In the genomic region with DNA sequence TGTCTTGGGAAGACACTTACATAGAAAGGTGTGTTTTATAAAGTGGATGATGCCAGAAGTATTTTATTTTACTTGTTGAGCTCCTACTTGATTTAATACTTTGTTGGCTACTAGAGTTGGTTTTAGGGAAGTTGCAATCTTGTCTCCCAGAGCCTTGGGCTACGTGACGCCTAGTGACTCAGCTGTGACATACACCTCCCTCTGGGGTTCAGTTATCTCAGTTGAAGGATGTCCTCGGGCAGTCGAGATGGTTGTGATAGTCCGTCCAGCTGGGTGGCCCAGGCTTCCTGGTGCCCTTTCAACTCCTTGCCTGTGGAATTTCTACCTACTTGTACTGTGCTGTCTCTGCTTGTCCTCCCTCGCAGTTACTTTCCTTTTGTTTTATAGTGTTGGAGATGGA, we compare ENCODE assay signal across 17 mouse cellular contexts. TPM values are rescaled to one million over a fixed set of nuclear protein-coding genes. Genes with fewer than 3 reads are reported as not detected.
A peak's percentile ranks its signal among the peaks of the same experiment; 100 is the strongest.
DNase-seq lines count a peak whose midpoint lies in the region; ATAC-seq and TF ChIP-seq lines count a peak whose summit lies in the region.
"Had no signal": no experiment of that assay in that cellular context is flagged by ENCODE, and none has a peak within 500 bp of the region (broad histone marks: within the 10 kb centered on the region; RNA-seq: fewer than 3 reads in every experiment).

No protein-coding gene starts in this region.

- H3K27me3 ChIP-seq in kidney, embryonic 16.5 days (ENCODE audit: insufficient read depth, low read length) = no peaks in the 10 kb centered on the region
- H3K27me3 ChIP-seq in liver, embryonic 11.5 days (replicated peaks; ENCODE audit: control insufficient read depth, insufficient read depth, low read length) = no peaks in the 10 kb centered on the region
- H3K27me3 ChIP-seq in myocyte (ENCODE audit: control insufficient read depth, insufficient read depth, insufficient read length) = no peaks in the 10 kb centered on the region
- H3K27me3 ChIP-seq in hindbrain, postnatal 0 days (ENCODE audit: insufficient read depth, low read length) = no peaks in the 10 kb centered on the region
- H3K27me3 ChIP-seq in forebrain, embryonic 15.5 days = no peaks in the 10 kb centered on the region
- H3K27me3 ChIP-seq: CH12.LX; embryonic facial prominence, embryonic 12.5 days; forebrain, embryonic 13.5 days had no signal

- no peak overlapping the region for H3K4me3 ChIP-seq in kidney, embryonic 16.5 days (ENCODE audit: low read length)
- H3K4me3 ChIP-seq in liver, embryonic 11.5 days (ENCODE audit: low read depth, low read length) = no peak overlapping the region
- H3K4me3 ChIP-seq in myocyte = no peak overlapping the region
- no peak overlapping the region for H3K4me3 ChIP-seq in hindbrain, postnatal 0 days (ENCODE audit: low read length)
- H3K4me3 ChIP-seq in forebrain, embryonic 15.5 days = no peak overlapping the region
- H3K4me3 ChIP-seq in gastrocnemius, adult 2 months = no peak overlapping the region
- H3K4me3 ChIP-seq: embryonic facial prominence, embryonic 12.5 days; forebrain, embryonic 13.5 days; limb, embryonic 10.5 days had no signal

- H3ac ChIP-seq in myocyte (ENCODE audit: control insufficient read depth, insufficient read length) = no peak overlapping the region

- DNase-seq in kidney, postnatal 25 days = no peak
- DNase-seq in adrenal gland, postnatal 25 days = peak; percentile 47
- DNase-seq in liver, embryonic 11.5 days (ENCODE audit: low spot score) = no peak
- DNase-seq in hindbrain, postnatal 0 days (ENCODE audit: low spot score) = no peak
- DNase-seq in gastrocnemius, adult 2 months = no peak
- DNase-seq: cerebellum, adult 11 months; gastrocnemius, postnatal 25 days; kidney, adult 8-10 months; layer of hippocampus, adult 9-11 months; right cerebral cortex, postnatal 4 days had no signal

- intact Hi-C loops in gastrocnemius, adult 2 months (cut with DNase I) = no loop called here

- H3K36me3 ChIP-seq in kidney, embryonic 16.5 days (ENCODE audit: insufficient read depth, low read length) = no peaks in the 10 kb centered on the region
- no peaks in the 10 kb centered on the region for H3K36me3 ChIP-seq in liver, embryonic 11.5 days (ENCODE audit: control insufficient read depth, insufficient read depth, low read length)
- H3K36me3 ChIP-seq in myocyte (ENCODE audit: control insufficient read depth, insufficient read depth) = no peaks in the 10 kb centered on the region
- H3K36me3 ChIP-seq in hindbrain, postnatal 0 days (ENCODE audit: insufficient read depth, low read length) = no peaks in the 10 kb centered on the region
- no peaks in the 10 kb centered on the region for H3K36me3 ChIP-seq in forebrain, embryonic 15.5 days
- H3K36me3 ChIP-seq: embryonic facial prominence, embryonic 12.5 days had no signal

- no peak overlapping the region for H3K4me2 ChIP-seq in kidney, embryonic 16.5 days (replicated peaks; ENCODE audit: low read depth, low read length)
- peak overlapping the region; percentile 52 for H3K4me2 ChIP-seq in liver, embryonic 11.5 days
- peak overlapping the region; percentile 4 for H3K4me2 ChIP-seq in myocyte (ENCODE audit: low read depth)
- no peak overlapping the region for H3K4me2 ChIP-seq in hindbrain, postnatal 0 days (ENCODE audit: low read depth, low read length)
- no peak overlapping the region for H3K4me2 ChIP-seq in forebrain, embryonic 15.5 days (replicated peaks)
- H3K4me2 ChIP-seq: embryonic facial prominence, embryonic 12.5 days; forebrain, embryonic 13.5 days had no signal

- 0 out of 2 replicates have a peak, but pooled peaks have one; percentile 17 for ATAC-seq in kidney, embryonic 16.5 days (ENCODE audit: low FRiP score, low TSS enrichment)
- peak; percentile 66 for ATAC-seq in liver, embryonic 11.5 days (replicated peaks; ENCODE audit: low FRiP score)
- no peak for ATAC-seq in hindbrain, postnatal 0 days
- no peak for ATAC-seq in forebrain, embryonic 15.5 days (replicated peaks)
- ATAC-seq: forebrain, embryonic 13.5 days had no signal

- H3K9me3 ChIP-seq in kidney, embryonic 16.5 days (ENCODE audit: low read length) = no peaks in the 10 kb centered on the region
- no peaks in the 10 kb centered on the region for H3K9me3 ChIP-seq in liver, embryonic 11.5 days (ENCODE audit: control insufficient read depth, low read length)
- no peaks in the 10 kb centered on the region for H3K9me3 ChIP-seq in hindbrain, postnatal 0 days (ENCODE audit: low read length)
- H3K9me3 ChIP-seq in forebrain, embryonic 15.5 days = no peaks in the 10 kb centered on the region
- H3K9me3 ChIP-seq: embryonic facial prominence, embryonic 12.5 days; forebrain, embryonic 13.5 days; limb, embryonic 10.5 days had no signal

- H3K79me2 ChIP-seq in myocyte (ENCODE audit: control insufficient read depth, insufficient read depth) = peaks cover 5% of the 10 kb centered on the region

- WGBS in kidney, embryonic 16.5 days = 34% methylated on average over 6 of the region's 6 CpGs
- WGBS in liver, embryonic 11.5 days = 21% methylated on average over 6 of the region's 6 CpGs
- 79% methylated on average over 6 of the region's 6 CpGs for WGBS in hindbrain, postnatal 0 days
- WGBS in forebrain, embryonic 15.5 days = 84% methylated on average over 6 of the region's 6 CpGs

- TF ChIP-seq POLR2A in myocyte (IDR thresholded peaks at IDR 0.05; ENCODE audit: insufficient read length, low read depth) = no peak

- no peak overlapping the region for H3K9ac ChIP-seq in kidney, embryonic 16.5 days (replicated peaks; ENCODE audit: low read length)
- H3K9ac ChIP-seq in liver, embryonic 11.5 days (ENCODE audit: low read depth, low read length) = no peak overlapping the region
- no peak overlapping the region for H3K9ac ChIP-seq in hindbrain, postnatal 0 days (replicated peaks; ENCODE audit: low read length)
- H3K9ac ChIP-seq in forebrain, embryonic 15.5 days (replicated peaks) = no peak overlapping the region
- H3K9ac ChIP-seq: embryonic facial prominence, embryonic 12.5 days; forebrain, embryonic 13.5 days had no signal

- peaks cover 45% of the 10 kb centered on the region for H3K4me1 ChIP-seq in kidney, embryonic 16.5 days (ENCODE audit: insufficient read depth, low read length)
- H3K4me1 ChIP-seq in liver, embryonic 11.5 days (replicated peaks; ENCODE audit: control insufficient read depth, insufficient read depth, low read length) = peaks cover 54% of the 10 kb centered on the region
- H3K4me1 ChIP-seq in hindbrain, postnatal 0 days (ENCODE audit: insufficient read depth, low read length) = peaks cover 6% of the 10 kb centered on the region
- H3K4me1 ChIP-seq in forebrain, embryonic 15.5 days = peaks cover 41% of the 10 kb centered on the region

- TF ChIP-seq CTCF in hindbrain, postnatal 0 days (IDR thresholded peaks at IDR 0.05; ENCODE audit: low read depth) = no peak
- no peak for TF ChIP-seq CTCF in gastrocnemius, adult 2 months (IDR thresholded peaks at IDR 0.05)

- peak overlapping the region; percentile 4; the same call in 1 of the 2 replicates for H3K27ac ChIP-seq in kidney, embryonic 16.5 days (ENCODE audit: low read length)
- peak overlapping the region; percentile 1 for H3K27ac ChIP-seq in liver, embryonic 11.5 days (ENCODE audit: low read depth, low read length)
- H3K27ac ChIP-seq in hindbrain, postnatal 0 days = no peak overlapping the region
- H3K27ac ChIP-seq in forebrain, embryonic 15.5 days (replicated peaks) = no peak overlapping the region
- no peak overlapping the region for H3K27ac ChIP-seq in gastrocnemius, adult 2 months
- H3K27ac ChIP-seq: embryonic facial prominence, embryonic 12.5 days; forebrain, embryonic 13.5 days; limb, embryonic 10.5 days had no signal

RNA-seq across cellular contexts. Expression of a gene that starts 15.8 kb away (rescaled TPM):
- polyA plus RNA-seq in kidney, embryonic 16.5 days (2015; fragmentation: Nextera tagmentation; extraction: Ambion mirVana) = 4.9 and 5.4 TPM in 2 replicates
- 2.3 and 2.6 TPM in 2 replicates for total RNA-seq in adrenal gland, postnatal 25 days (2021)
- polyA plus RNA-seq in liver, embryonic 11.5 days (2014; fragmentation: Nextera tagmentation; extraction: Ambion mirVana) = 7.0 and 8.3 TPM in 2 replicates
- 1.1 TPM for polyA plus RNA-seq in myocyte (2012; fragmentation: generic; extraction: Trizol)
- total RNA-seq in hindbrain, postnatal 0 days (2014; rRNA removed) = 10.0 and 13.1 TPM in 2 replicates
- 4.7 and 5.1 TPM in 2 replicates for polyA plus RNA-seq in hindbrain, postnatal 0 days (2015; fragmentation: Nextera tagmentation; extraction: Ambion mirVana)
- 8.6 and 8.8 TPM in 2 replicates for polyA plus RNA-seq in forebrain, embryonic 15.5 days (2015; fragmentation: Nextera tagmentation; extraction: Ambion mirVana)
- total RNA-seq in gastrocnemius, adult 2 months (2021) = 1 to 10 TPM; 1.1 to 1.8 TPM

RNA-seq across cellular contexts. Expression of a gene that starts 26.7 kb away (rescaled TPM):
- polyA plus RNA-seq in kidney, embryonic 16.5 days (2015; fragmentation: Nextera tagmentation; extraction: Ambion mirVana) = 19.2 and 19.4 TPM in 2 replicates
- 13.8 and 19.9 TPM in 2 replicates for total RNA-seq in adrenal gland, postnatal 25 days (2021)
- 5.0 and 7.7 TPM in 2 replicates for polyA plus RNA-seq in liver, embryonic 11.5 days (2014; fragmentation: Nextera tagmentation; extraction: Ambion mirVana)
- polyA plus RNA-seq in myocyte (2012; fragmentation: generic; extraction: Trizol) = 2.7 TPM
- total RNA-seq in hindbrain, postnatal 0 days (2014; rRNA removed) = 65.0 and 76.9 TPM in 2 replicates
- 112 and 125 TPM in 2 replicates for polyA plus RNA-seq in hindbrain, postnatal 0 days (2015; fragmentation: Nextera tagmentation; extraction: Ambion mirVana)
- 23.6 and 24.0 TPM in 2 replicates for polyA plus RNA-seq in forebrain, embryonic 15.5 days (2015; fragmentation: Nextera tagmentation; extraction: Ambion mirVana)
- 1 to 10 TPM in 1 of 2 experiments, under 1 TPM in 1; 0.92 to 1.7 TPM for total RNA-seq in gastrocnemius, adult 2 months (2021)

RNA-seq across cellular contexts. Expression of a gene that starts 40.7 kb away (rescaled TPM):
- 0.36 and 0.51 TPM in 2 replicates for polyA plus RNA-seq in kidney, embryonic 16.5 days (2015; fragmentation: Nextera tagmentation; extraction: Ambion mirVana)
- 0.06 TPM in 1 of 2 replicates, not detected in the other for total RNA-seq in adrenal gland, postnatal 25 days (2021)
- polyA plus RNA-seq in liver, embryonic 11.5 days (2014; fragmentation: Nextera tagmentation; extraction: Ambion mirVana) = 0.18 and 0.45 TPM in 2 replicates
- polyA plus RNA-seq in myocyte (2012; fragmentation: generic; extraction: Trizol) = 0.07 TPM
- total RNA-seq in hindbrain, postnatal 0 days (2014; rRNA removed) = 1.9 and 4.3 TPM in 2 replicates
- polyA plus RNA-seq in hindbrain, postnatal 0 days (2015; fragmentation: Nextera tagmentation; extraction: Ambion mirVana) = 1.0 and 1.3 TPM in 2 replicates
- polyA plus RNA-seq in forebrain, embryonic 15.5 days (2015; fragmentation: Nextera tagmentation; extraction: Ambion mirVana) = 1.7 TPM in 2 replicates
- under 1 TPM in 1 of 2 experiments, not detected in 1; 0.05 TPM for total RNA-seq in gastrocnemius, adult 2 months (2021)
- total RNA-seq: gastrocnemius, postnatal 25 days had no signal

RNA-seq across cellular contexts. Expression of a gene that starts 46.7 kb away (rescaled TPM):
- polyA plus RNA-seq in kidney, embryonic 16.5 days (2015; fragmentation: Nextera tagmentation; extraction: Ambion mirVana) = 332 and 350 TPM in 2 replicates
- 194 and 282 TPM in 2 replicates for total RNA-seq in adrenal gland, postnatal 25 days (2021)
- 369 and 377 TPM in 2 replicates for polyA plus RNA-seq in liver, embryonic 11.5 days (2014; fragmentation: Nextera tagmentation; extraction: Ambion mirVana)
- polyA plus RNA-seq in myocyte (2012; fragmentation: generic; extraction: Trizol) = 124 TPM
- total RNA-seq in hindbrain, postnatal 0 days (2014; rRNA removed) = 82.7 and 93.6 TPM in 2 replicates
- 325 and 326 TPM in 2 replicates for polyA plus RNA-seq in hindbrain, postnatal 0 days (2015; fragmentation: Nextera tagmentation; extraction: Ambion mirVana)
- polyA plus RNA-seq in forebrain, embryonic 15.5 days (2015; fragmentation: Nextera tagmentation; extraction: Ambion mirVana) = 307 and 318 TPM in 2 replicates
- 100 to 1,000 TPM; 143 to 150 TPM for total RNA-seq in gastrocnemius, adult 2 months (2021)

Comparison
In these comparisons a context has a peak if more than half of its experiments do, and no peak if none do; other contexts are left out.
1. ATAC-seq: peak in kidney, embryonic 16.5 days (single experiment) and liver, embryonic 11.5 days (single experiment); none in hindbrain, postnatal 0 days (single experiment) and forebrain, embryonic 15.5 days (single experiment).
2. H3K27ac ChIP-seq: peak in kidney, embryonic 16.5 days (single experiment) and liver, embryonic 11.5 days (single experiment); none in hindbrain, postnatal 0 days (single experiment), forebrain, embryonic 15.5 days (single experiment) and gastrocnemius, adult 2 months (single experiment).
3. H3K4me2 ChIP-seq: peak in liver, embryonic 11.5 days (single experiment) and myocyte (single experiment); none in kidney, embryonic 16.5 days (single experiment), hindbrain, postnatal 0 days (single experiment) and forebrain, embryonic 15.5 days (single experiment).